Mouse (Mus musculus) hindbrain, embryonic 14.5 days (tissue): ENCODE measurements at regions not wholly inside any gene's neighbourhood (a gene's known extent, or its start where the extent isn't known, plus 50 kb on each side); places are given as distances from the start of the nearest gene placed in this dataset.

Experiments used
- ATAC-seq: fragments of 200-750 bp; cut with Nextera tagmentation; 2 replicates; pipeline ENCODE4 v1.8.0; 2017; ENCODE audit warnings: moderate number of reproducible peaks, mild to moderate bottlenecking, moderate TSS enrichment, moderate library complexity; ENCODE audit not compliant: low FRiP score
- DNase-seq: peaks from one replicate; pipeline ENCODE4 v3.0.0-alpha.2; 2015; ENCODE audit warnings: low spot score
- H3K27ac ChIP-seq: fragments of 300-500 bp; sonication (generic); 2 replicates; pipeline ENCODE4 v1.5.1; 2014; ENCODE audit warnings: mild to moderate bottlenecking, moderate library complexity
- H3K27me3 ChIP-seq: fragments of 300-500 bp; sonication (generic); 2 replicates; pipeline ENCODE4 v1.6.1; 2014; ENCODE audit warnings: mild to moderate bottlenecking, low read length, mixed read lengths; ENCODE audit not compliant: control insufficient read depth, insufficient read depth
- H3K36me3 ChIP-seq: fragments of 300-500 bp; sonication (generic); replicated peaks from 2 replicates; pipeline ENCODE4 v1.6.1; 2014; ENCODE audit not compliant: control insufficient read depth, insufficient read depth
- H3K4me1 ChIP-seq: fragments of 300-500 bp; sonication (generic); replicated peaks from 2 replicates; pipeline ENCODE4 v1.6.1; 2014; ENCODE audit warnings: antibody characterized with exemption, low read length, mixed read lengths; ENCODE audit not compliant: control insufficient read depth, insufficient read depth
- H3K4me2 ChIP-seq: fragments of 300-500 bp; sonication (generic); replicated peaks from 2 replicates; pipeline ENCODE4 v1.6.1; 2014; ENCODE audit warnings: mild to moderate bottlenecking, moderate library complexity
- H3K4me3 ChIP-seq: fragments of 300-500 bp; sonication (generic); replicated peaks from 2 replicates; pipeline ENCODE4 v1.5.1; 2014; ENCODE audit warnings: mild to moderate bottlenecking, low read length
- H3K9ac ChIP-seq: fragments of 300-500 bp; sonication (generic); 2 replicates; pipeline ENCODE4 v1.6.1; 2014
- H3K9me3 ChIP-seq: fragments of 300-500 bp; sonication (generic); 2 replicates; pipeline ENCODE4 v1.6.1; 2016; ENCODE audit warnings: low read length; ENCODE audit not compliant: control insufficient read depth
- WGBS: fragments of 180-500 bp; shearing (Covaris S2); extraction: QIAGEN DNeasy Blood & Tissue Kit; methylation state at CpG from one replicate; pipeline ENCODE4 v1.1.7; 2014; 5-methylcytosine and 5-hydroxymethylcytosine counted together

GRCm38 (mm10) chr14:120637486-120638125 lies 159.4 kb downstream of the Rap2a start:
- no peak overlapping the region for H3K4me3 ChIP-seq
- H3K4me1 ChIP-seq = no peaks in the 10 kb centered on the region
- no peaks in the 10 kb centered on the region for H3K9me3 ChIP-seq
- H3K27me3 ChIP-seq = no peaks in the 10 kb centered on the region
- no peak for ATAC-seq
- H3K9ac ChIP-seq = no peak overlapping the region
- WGBS = 81% methylated on average over 13 of the region's 13 CpGs
- DNase-seq = no peak
- H3K36me3 ChIP-seq = no peaks in the 10 kb centered on the region
- no peak overlapping the region for H3K27ac ChIP-seq
- H3K4me2 ChIP-seq = no peak overlapping the region

- Histone ChIP-seq H3K4me2 (no peak overlapping the region), H3K9me3 (no peaks in the 10 kb centered on the region), H3K4me3 (no peak overlapping the region), H3K9ac (no peak overlapping the region), H3K36me3 (no peaks in the 10 kb centered on the region), H3K27ac (no peak overlapping the region), H3K4me1 (no peaks in the 10 kb centered on the region), H3K27me3 (no peaks in the 10 kb centered on the region)
- ATAC-seq (no peak), DNase-seq (no peak)
- 95% methylated on average over 5 of the region's 5 CpGs for WGBS
Observed at GRCm38 (mm10) chr14:120642591-120642990, 164.3 kb downstream of the Rap2a start.

GRCm38 (mm10) chr14:120652034-120652433 lies 173.8 kb downstream of the Rap2a start:
- H3K9ac ChIP-seq = no peak overlapping the region
- 87% methylated on average over 7 of the region's 7 CpGs for WGBS

GRCm38 (mm10) chr14:120660321-120660781 lies 182.1 kb downstream of the Rap2a start:
- no peaks in the 10 kb centered on the region for H3K4me1 ChIP-seq
- DNase-seq (no peak), ATAC-seq (no peak)
- H3K36me3 ChIP-seq = no peaks in the 10 kb centered on the region
- H3K9ac ChIP-seq = no peak overlapping the region
- H3K4me2 ChIP-seq = no peak overlapping the region
- no peak overlapping the region for H3K27ac ChIP-seq
- H3K9me3 ChIP-seq = no peaks in the 10 kb centered on the region
- WGBS = 78% methylated on average over 6 of the region's 6 CpGs
- H3K4me3 ChIP-seq = no peak overlapping the region
- no peaks in the 10 kb centered on the region for H3K27me3 ChIP-seq

More at GRCm38 (mm10) chr14:120652034-120652433, 173.8 kb downstream of the Rap2a start:
- Histone ChIP-seq H3K4me2 (no peak overlapping the region), H3K27me3 (no peaks in the 10 kb centered on the region), H3K4me3 (no peak overlapping the region), H3K4me1 (no peaks in the 10 kb centered on the region), H3K27ac (no peak overlapping the region), H3K9me3 (no peaks in the 10 kb centered on the region), H3K36me3 (no peaks in the 10 kb centered on the region)
- ATAC-seq = no peak
- DNase-seq = no peak

GRCm38 (mm10) chr14:120661111-120661510 lies 182.9 kb downstream of the Rap2a start:
- no peak for DNase-seq
- no peak overlapping the region for H3K4me2 ChIP-seq
- no peaks in the 10 kb centered on the region for H3K9me3 ChIP-seq
- H3K9ac ChIP-seq = no peak overlapping the region
- H3K4me1 ChIP-seq = no peaks in the 10 kb centered on the region
- H3K27ac ChIP-seq = no peak overlapping the region
- 77% methylated on average over 5 of the region's 5 CpGs for WGBS
- H3K36me3 ChIP-seq = no peaks in the 10 kb centered on the region
- no peaks in the 10 kb centered on the region for H3K27me3 ChIP-seq
- no peak overlapping the region for H3K4me3 ChIP-seq
- ATAC-seq = no peak

- Histone ChIP-seq H3K4me2 (no peak overlapping the region), H3K27ac (no peak overlapping the region), H3K4me1 (no peaks in the 10 kb centered on the region), H3K9me3 (no peaks in the 10 kb centered on the region), H3K9ac (no peak overlapping the region), H3K36me3 (no peaks in the 10 kb centered on the region), H3K4me3 (no peak overlapping the region), H3K27me3 (no peaks in the 10 kb centered on the region)
- 78% methylated on average over 5 of the region's 5 CpGs for WGBS
- no peak for DNase-seq
- ATAC-seq = no peak
Observed at GRCm38 (mm10) chr14:120669665-120670064, 191.4 kb downstream of the Rap2a start.

GRCm38 (mm10) chr14:120675752-120676151 lies 197.5 kb downstream of the Rap2a start:
- H3K36me3 ChIP-seq = no peaks in the 10 kb centered on the region
- H3K4me1 ChIP-seq = no peaks in the 10 kb centered on the region
- H3K9ac ChIP-seq = no peak overlapping the region
- no peak overlapping the region for H3K4me2 ChIP-seq
- ATAC-seq (no peak), DNase-seq (no peak)
- no peaks in the 10 kb centered on the region for H3K9me3 ChIP-seq
- no peak overlapping the region for H3K4me3 ChIP-seq
- 83% methylated on average over 2 of the region's 2 CpGs for WGBS
- no peak overlapping the region for H3K27ac ChIP-seq
- no peaks in the 10 kb centered on the region for H3K27me3 ChIP-seq

GRCm38 (mm10) chr14:120678533-120678932 lies 200.3 kb downstream of the Rap2a start:
- H3K4me3 ChIP-seq = no peak overlapping the region
- DNase-seq (no peak), ATAC-seq (no peak)
- H3K9ac ChIP-seq = no peak overlapping the region
- WGBS = 87% methylated on average over 9 of the region's 9 CpGs
- no peaks in the 10 kb centered on the region for H3K9me3 ChIP-seq
- H3K4me2 ChIP-seq = no peak overlapping the region
- H3K27ac ChIP-seq = no peak overlapping the region
- no peaks in the 10 kb centered on the region for H3K36me3 ChIP-seq
- no peaks in the 10 kb centered on the region for H3K4me1 ChIP-seq
- no peaks in the 10 kb centered on the region for H3K27me3 ChIP-seq

GRCm38 (mm10) chr14:120679072-120679471 lies 200.8 kb downstream of the Rap2a start:
- Histone ChIP-seq H3K4me1 (no peaks in the 10 kb centered on the region), H3K27me3 (no peaks in the 10 kb centered on the region), H3K27ac (no peak overlapping the region), H3K36me3 (no peaks in the 10 kb centered on the region), H3K9me3 (no peaks in the 10 kb centered on the region), H3K4me3 (no peak overlapping the region), H3K4me2 (no peak overlapping the region), H3K9ac (no peak overlapping the region)
- DNase-seq (no peak), ATAC-seq (no peak)
- 84% methylated on average over 2 of the region's 2 CpGs for WGBS

GRCm38 (mm10) chr14:120680272-120680671 lies 202.0 kb downstream of the Rap2a start:
- no peak overlapping the region for H3K9ac ChIP-seq
- DNase-seq = no peak
- no peaks in the 10 kb centered on the region for H3K9me3 ChIP-seq
- H3K4me2 ChIP-seq = no peak overlapping the region
- H3K4me3 ChIP-seq = no peak overlapping the region
- no peaks in the 10 kb centered on the region for H3K36me3 ChIP-seq
- no peaks in the 10 kb centered on the region for H3K4me1 ChIP-seq
- WGBS = 92% methylated on average over 2 of the region's 2 CpGs
- no peak for ATAC-seq
- no peak overlapping the region for H3K27ac ChIP-seq
- H3K27me3 ChIP-seq = no peaks in the 10 kb centered on the region
